8 mouse cellular contexts compared by ENCODE assay signal in the genomic region with DNA sequence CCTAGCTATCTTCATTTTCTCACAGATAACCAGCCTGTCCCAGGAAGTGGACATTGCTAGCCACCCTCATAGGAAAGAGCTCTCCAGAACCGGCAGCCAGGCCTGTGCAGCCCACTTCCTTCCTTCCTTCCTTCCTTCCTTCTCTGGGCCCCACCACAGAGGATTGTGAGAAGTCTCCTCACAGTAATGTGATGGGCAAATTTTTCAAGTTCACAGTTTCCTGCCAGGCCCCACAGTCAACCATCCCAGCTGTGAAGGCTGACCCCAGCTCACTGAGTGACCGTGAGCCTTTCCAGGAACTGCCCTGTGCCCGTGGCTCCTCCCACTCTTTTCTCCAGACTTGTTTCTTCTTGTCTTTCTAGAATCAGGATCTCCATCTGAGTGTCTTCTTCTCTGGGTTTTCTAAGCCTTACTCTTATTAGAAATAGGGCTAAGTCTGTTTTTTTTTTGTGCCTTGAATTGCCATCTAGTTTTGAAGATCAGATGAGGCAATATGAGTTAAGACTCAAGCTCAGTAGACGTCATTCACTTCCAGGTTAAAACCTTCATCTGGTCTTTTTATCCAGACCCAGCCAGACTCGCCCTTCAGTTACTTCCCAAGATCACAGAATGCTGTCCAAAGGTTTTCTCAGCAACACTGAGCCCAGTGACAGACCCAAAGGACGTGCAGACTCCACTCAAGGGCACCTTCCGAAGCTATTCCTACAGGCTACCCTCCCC. TPM values are rescaled to one million over a fixed set of nuclear protein-coding genes. Genes with fewer than 3 reads are reported as not detected.
A peak's percentile ranks its signal among the peaks of the same experiment; 100 is the strongest.
DNase-seq lines count a peak whose midpoint lies in the region; ATAC-seq and TF ChIP-seq lines count a peak whose summit lies in the region.

No protein-coding gene starts in this region.

- peaks cover 76% of the 10 kb centered on the region for H3K4me1 ChIP-seq in heart, embryonic 13.5 days
- peaks cover 33% of the 10 kb centered on the region for H3K4me1 ChIP-seq in limb, embryonic 14.5 days (ENCODE audit: control insufficient read depth, insufficient read depth, low read length)
- peaks cover 19% of the 10 kb centered on the region for H3K4me1 ChIP-seq in stomach, postnatal 0 days (replicated peaks; ENCODE audit: control insufficient read depth, insufficient read depth)

- ATAC-seq in heart, embryonic 13.5 days (ENCODE audit: extremely low read depth, insufficient number of reproducible peaks, low FRiP score, low TSS enrichment), result no peak
- ATAC-seq in limb, embryonic 14.5 days (ENCODE audit: low FRiP score, low read depth), result no peak
- no peak; the same call in 1 of the 2 replicates for ATAC-seq in stomach, postnatal 0 days (ENCODE audit: low FRiP score, low TSS enrichment)

- TF ChIP-seq POLR2A in limb, embryonic 14.5 days (IDR thresholded peaks at IDR 0.05; ENCODE audit: borderline replicate concordance, extremely low read depth, insufficient read depth, insufficient read length), result no peak

- no peak for TF ChIP-seq CTCF in stomach, postnatal 0 days (IDR thresholded peaks at IDR 0.05; ENCODE audit: low read depth)

- WGBS in heart, embryonic 13.5 days, result 20% methylated on average over 7 of the region's 7 CpGs
- 54% methylated on average over 7 of the region's 7 CpGs for WGBS in limb, embryonic 14.5 days
- WGBS in stomach, postnatal 0 days, result 37% methylated on average over 7 of the region's 7 CpGs

- H3K4me2 ChIP-seq in heart, embryonic 13.5 days, result peak overlapping the region; percentile 55
- H3K4me2 ChIP-seq in limb, embryonic 14.5 days (replicated peaks; ENCODE audit: low read depth, low read length, severe bottlenecking), result peak overlapping the region; percentile 19; the same call in 1 of the 2 replicates
- H3K4me2 ChIP-seq in stomach, postnatal 0 days (replicated peaks; ENCODE audit: low read depth), result no peak overlapping the region

- peaks cover 23% of the 10 kb centered on the region for H3K36me3 ChIP-seq in heart, embryonic 13.5 days
- H3K36me3 ChIP-seq in limb, embryonic 14.5 days (ENCODE audit: control insufficient read depth, insufficient read depth, low read length), result peaks cover 9% of the 10 kb centered on the region
- no peaks in the 10 kb centered on the region for H3K36me3 ChIP-seq in stomach, postnatal 0 days (ENCODE audit: control insufficient read depth, insufficient read depth, low read length)

- peak; percentile 59 for DNase-seq in adrenal gland, postnatal 14 days
- no peak for DNase-seq in adrenal gland, postnatal 25 days
- DNase-seq in 416B (ENCODE audit: low read depth), result peak; percentile 62
- DNase-seq in limb, embryonic 14.5 days (ENCODE audit: low spot score), result no peak
- no peak for DNase-seq in stomach, postnatal 0 days (ENCODE audit: low spot score)
- DNase-seq in frontal cortex, postnatal 36 days (ENCODE audit: low spot score in 2 of 2), result no peak
- DNase-seq in left cerebral cortex, adult 11 months (ENCODE audit: low spot score), result no peak

- no peak for TF ChIP-seq EP300 in stomach, postnatal 0 days (optimal IDR thresholded peaks at IDR 0.05)

- H3K27me3 ChIP-seq in heart, embryonic 13.5 days (replicated peaks), result no peaks in the 10 kb centered on the region
- H3K27me3 ChIP-seq in limb, embryonic 14.5 days (ENCODE audit: control insufficient read depth, insufficient read depth, low read length), result no peaks in the 10 kb centered on the region
- no peaks in the 10 kb centered on the region for H3K27me3 ChIP-seq in stomach, postnatal 0 days (ENCODE audit: control insufficient read depth, insufficient read depth, low read length)

- H3K9ac ChIP-seq in heart, embryonic 13.5 days, result peak overlapping the region; percentile 74
- H3K9ac ChIP-seq in limb, embryonic 14.5 days (ENCODE audit: low read depth, low read length, severe bottlenecking), result peak overlapping the region; percentile 4; the same call in 1 of the 2 replicates
- peak overlapping the region; percentile 43; the same call in 1 of the 2 replicates for H3K9ac ChIP-seq in stomach, postnatal 0 days (ENCODE audit: low read length)

- H3K27ac ChIP-seq in heart, embryonic 13.5 days (replicated peaks), result peak overlapping the region; percentile 95
- H3K27ac ChIP-seq in limb, embryonic 14.5 days (replicated peaks; ENCODE audit: low read depth, low read length), result peak overlapping the region; percentile 79
- peak overlapping the region; percentile 91 for H3K27ac ChIP-seq in stomach, postnatal 0 days (replicated peaks)

- H3K4me3 ChIP-seq in heart, embryonic 13.5 days, result no peak overlapping the region
- no peak overlapping the region for H3K4me3 ChIP-seq in limb, embryonic 14.5 days (replicated peaks; ENCODE audit: low read length)
- H3K4me3 ChIP-seq in stomach, postnatal 0 days (ENCODE audit: low read depth, low read length), result no peak overlapping the region

- H3K9me3 ChIP-seq in heart, embryonic 13.5 days, result no peaks in the 10 kb centered on the region
- no peaks in the 10 kb centered on the region for H3K9me3 ChIP-seq in limb, embryonic 14.5 days (ENCODE audit: control insufficient read depth, low read length)
- no peaks in the 10 kb centered on the region for H3K9me3 ChIP-seq in stomach, postnatal 0 days (ENCODE audit: control insufficient read depth, low read length)

RNA-seq across cellular contexts. Expression of a gene that starts 33.7 kb away (rescaled TPM):
- total RNA-seq in adrenal gland, postnatal 14 days (2021), result 56.6 and 66.3 TPM in 2 replicates
- 30.8 and 37.8 TPM in 2 replicates for total RNA-seq in adrenal gland, postnatal 25 days (2021)
- polyA plus RNA-seq in heart, embryonic 13.5 days (2015; fragmentation: Nextera tagmentation; extraction: Ambion mirVana), result 32.8 and 33.1 TPM in 2 replicates
- 29.6 and 45.2 TPM in 2 replicates for polyA plus RNA-seq in limb, embryonic 14.5 days (2012; rRNA removed)
- polyA plus RNA-seq in limb, embryonic 14.5 days (2014; fragmentation: Nextera tagmentation; extraction: Ambion mirVana), result 25.0 and 27.7 TPM in 2 replicates
- 27.7 and 33.1 TPM in 2 replicates for polyA plus RNA-seq in stomach, postnatal 0 days (2015; fragmentation: Nextera tagmentation; extraction: Ambion mirVana)

RNA-seq across cellular contexts. Expression of a gene that starts 34.3 kb away (rescaled TPM):
- 126 and 143 TPM in 2 replicates for total RNA-seq in adrenal gland, postnatal 14 days (2021)
- total RNA-seq in adrenal gland, postnatal 25 days (2021), result 138 and 168 TPM in 2 replicates
- 103 and 121 TPM in 2 replicates for polyA plus RNA-seq in heart, embryonic 13.5 days (2015; fragmentation: Nextera tagmentation; extraction: Ambion mirVana)
- 222 and 267 TPM in 2 replicates for polyA plus RNA-seq in limb, embryonic 14.5 days (2012; rRNA removed)
- polyA plus RNA-seq in limb, embryonic 14.5 days (2014; fragmentation: Nextera tagmentation; extraction: Ambion mirVana), result 156 and 157 TPM in 2 replicates
- polyA plus RNA-seq in stomach, postnatal 0 days (2015; fragmentation: Nextera tagmentation; extraction: Ambion mirVana), result 64.2 and 65.5 TPM in 2 replicates

Comparison
In these comparisons a context has a peak if more than half of its experiments do, and no peak if none do; other contexts are left out.
1. DNase-seq: peak in adrenal gland, postnatal 14 days (single experiment) and 416B (single experiment); none in adrenal gland, postnatal 25 days (single experiment), limb, embryonic 14.5 days (single experiment), stomach, postnatal 0 days (single experiment), frontal cortex, postnatal 36 days (0 of 2) and left cerebral cortex, adult 11 months (single experiment).
2. H3K9ac ChIP-seq: peak in every context shown above with its lines; median percentile 74 in heart, embryonic 13.5 days; 43 in stomach, postnatal 0 days; 4 in limb, embryonic 14.5 days.
3. Peak in every context shown above with its lines, with median percentiles within 50 percentile points of each other: H3K27ac ChIP-seq.